Mouse (Mus musculus) G1E-ER4 (cell line): ENCODE measurements around the gene Dppa2. TPM values are rescaled to one million over a fixed set of nuclear protein-coding genes. Genes with fewer than 3 reads are reported as not detected.
A peak's percentile ranks its signal among the peaks of the same experiment; 100 is the strongest.

Experiments
- GATA1 ChIP-seq: IDR thresholded peaks from one replicate; pipeline ENCODE4 v1.8.0; 2012; ENCODE audit warnings: low read length, inconsistent platforms
- polyA plus RNA-seq: library from polyadenylated mRNA; stranded (reverse); fragments of >175 nt; gene quantifications from 2 replicates; pipeline ENCODE4 v1.2.3, GENCODE M21; 2012

Dppa2 gene
- not detected in 2 replicates for polyA plus RNA-seq

- TF ChIP-seq GATA1 = no peak
These were observed at the start of gene Dppa2 for GRCm38 (mm10) chr16:48303509-48303908. TSS of gene Dppa2 (plus strand) at chr16:48303908.

- no peak for TF ChIP-seq GATA1
These were observed 49.1 kb upstream of the Dppa2 start for GRCm38 (mm10) chr16:48254584-48254983.

GRCm38 (mm10) chr16:48259519-48259918 lies 44.2 kb upstream of the Dppa2 start:
- TF ChIP-seq GATA1 = peak; percentile 23

GRCm38 (mm10) chr16:48262901-48263300 lies 40.8 kb upstream of the Dppa2 start:
- TF ChIP-seq GATA1 = no peak

- TF ChIP-seq GATA1 = no peak
These were observed 37.9 kb upstream of the Dppa2 start for GRCm38 (mm10) chr16:48265856-48266255.

- no peak for TF ChIP-seq GATA1
These were observed 26.8 kb upstream of the Dppa2 start for GRCm38 (mm10) chr16:48276940-48277339.

GRCm38 (mm10) chr16:48280883-48281282 lies 22.8 kb upstream of the Dppa2 start:
- no peak for TF ChIP-seq GATA1

- TF ChIP-seq GATA1 = no peak
These were observed 20.9 kb upstream of the Dppa2 start for GRCm38 (mm10) chr16:48282801-48283200.

- no peak for TF ChIP-seq GATA1
These were observed 20.2 kb upstream of the Dppa2 start, which contains the start of gene Dppa4 for GRCm38 (mm10) chr16:48283517-48283916. TSS of gene Dppa4 (plus strand) at chr16:48283733.

- no peak for TF ChIP-seq GATA1
These were observed 18.2 kb upstream of the Dppa2 start for GRCm38 (mm10) chr16:48285517-48285916.

GRCm38 (mm10) chr16:48297384-48298136 lies 6.1 kb upstream of the Dppa2 start:
- TF ChIP-seq GATA1 = no peak

- TF ChIP-seq GATA1 = no peak
These were observed 3.8 kb upstream of the Dppa2 start for GRCm38 (mm10) chr16:48299884-48300283.

GRCm38 (mm10) chr16:48303983-48304382 lies 275 bp downstream of the Dppa2 start:
- TF ChIP-seq GATA1 = no peak

- TF ChIP-seq GATA1 = no peak
These were observed 6.4 kb downstream of the Dppa2 start for GRCm38 (mm10) chr16:48309912-48310630.

- TF ChIP-seq GATA1 = no peak
These were observed 11.6 kb downstream of the Dppa2 start for GRCm38 (mm10) chr16:48315294-48315693.

GRCm38 (mm10) chr16:48320781-48321180 lies 17.1 kb downstream of the Dppa2 start:
- TF ChIP-seq GATA1 = no peak

GRCm38 (mm10) chr16:48323133-48323532 lies 19.4 kb downstream of the Dppa2 start:
- no peak for TF ChIP-seq GATA1
